Mouse (Mus musculus): ENCODE results near the gene Nbeal2.
"Not testable (repeated sequence)": the region's sequence is repeated elsewhere in the genome, so short reads cannot be mapped to it uniquely, and the experiment has no call there.

Gene Nbeal2

GRCm38 (mm10) chr9:110653655-110654461 lies at the start of gene Nbeal2:
Nbeal2 (minus strand) TSS chr9:110654161.
- DNase-seq (ENCODE audit: low spot score in 2 of 2): peak; percentile 78 to 80

- DNase-seq (ENCODE audit: low spot score in 2 of 2): no peak
Measured at GRCm38 (mm10) chr9:110702848-110703247, 48.9 kb upstream of the Nbeal2 start.

- no peak for DNase-seq (ENCODE audit: low spot score in 2 of 2)
Measured at GRCm38 (mm10) chr9:110701114-110702032, 47.4 kb upstream of the Nbeal2 start.

- no peak for DNase-seq (ENCODE audit: low spot score in 2 of 2)
Measured at GRCm38 (mm10) chr9:110699574-110699973, 45.6 kb upstream of the Nbeal2 start.

GRCm38 (mm10) chr9:110697465-110697864 lies 43.5 kb upstream of the Nbeal2 start:
- no peak for DNase-seq (ENCODE audit: low spot score in 2 of 2)

GRCm38 (mm10) chr9:110696427-110696826 lies 42.5 kb upstream of the Nbeal2 start:
- no peak for DNase-seq (ENCODE audit: low spot score in 2 of 2)

- DNase-seq (ENCODE audit: low spot score in 2 of 2): no peak
Measured at GRCm38 (mm10) chr9:110695165-110695755, 41.3 kb upstream of the Nbeal2 start.

GRCm38 (mm10) chr9:110689261-110689779 lies 35.4 kb upstream of the Nbeal2 start:
- no peak for DNase-seq (ENCODE audit: low spot score in 2 of 2)

GRCm38 (mm10) chr9:110687846-110688245 lies 33.9 kb upstream of the Nbeal2 start:
- no peak for DNase-seq (ENCODE audit: low spot score in 2 of 2)

- no peak for DNase-seq (ENCODE audit: low spot score in 2 of 2)
Measured at GRCm38 (mm10) chr9:110687061-110687460, 33.1 kb upstream of the Nbeal2 start.

GRCm38 (mm10) chr9:110686472-110686871 lies 32.5 kb upstream of the Nbeal2 start:
- DNase-seq (ENCODE audit: low spot score in 2 of 2): no peak

GRCm38 (mm10) chr9:110685591-110685990 lies 31.6 kb upstream of the Nbeal2 start:
- DNase-seq (ENCODE audit: low spot score in 2 of 2): no peak

- no peak for DNase-seq (ENCODE audit: low spot score in 2 of 2)
Measured at GRCm38 (mm10) chr9:110685187-110685586, 31.2 kb upstream of the Nbeal2 start.

GRCm38 (mm10) chr9:110684100-110684831 lies 30.3 kb upstream of the Nbeal2 start:
- DNase-seq (ENCODE audit: low spot score in 2 of 2): peak; percentile 61 to 75

- DNase-seq (ENCODE audit: low spot score in 2 of 2): no peak
Measured at GRCm38 (mm10) chr9:110683574-110684099, 29.7 kb upstream of the Nbeal2 start.

GRCm38 (mm10) chr9:110682697-110683096 lies 28.7 kb upstream of the Nbeal2 start:
- DNase-seq (ENCODE audit: low spot score in 2 of 2): not testable (repeated sequence)

GRCm38 (mm10) chr9:110682255-110682654 lies 28.3 kb upstream of the Nbeal2 start:
- no peak for DNase-seq (ENCODE audit: low spot score in 2 of 2)

GRCm38 (mm10) chr9:110681817-110682216 lies 27.9 kb upstream of the Nbeal2 start:
- peak in 1 of 2 experiments; percentile 58 for DNase-seq (ENCODE audit: low spot score in 2 of 2)

- peak in 1 of 2 experiments; percentile 24 for DNase-seq (ENCODE audit: low spot score in 2 of 2)
Measured at GRCm38 (mm10) chr9:110680736-110681507, 27.0 kb upstream of the Nbeal2 start.

GRCm38 (mm10) chr9:110678886-110679285 lies 24.9 kb upstream of the Nbeal2 start:
- DNase-seq (ENCODE audit: low spot score in 2 of 2): no peak

Data from frontal cortex, postnatal 36 days (tissue).